Mouse (Mus musculus): ENCODE measurements around the gene Vps51. TPM values are rescaled to one million over a fixed set of nuclear protein-coding genes. Genes with fewer than 3 reads are reported as not detected.

Vps51 gene
- polyA plus RNA-seq, 1 experiment = 55.2 TPM

GRCm38 (mm10) chr19:6040002-6040401 lies 37.0 kb downstream of the Vps51 start:
- Histone ChIP-seq H3K36me3 (ENCODE audit: control insufficient read depth, insufficient read depth) (no peaks in the 10 kb centered on the region), H3K79me3 (ENCODE audit: low read depth) (no peaks in the 10 kb centered on the region), H3K79me2 (ENCODE audit: control insufficient read depth, insufficient read depth) (no peaks in the 10 kb centered on the region), H3K27me3 (ENCODE audit: control insufficient read depth, insufficient read depth, insufficient read length) (no peaks in the 10 kb centered on the region), H3ac (ENCODE audit: control insufficient read depth, insufficient read length, low read depth) (no peak overlapping the region), H3K4me3 (ENCODE audit: insufficient read depth, poor library complexity, severe bottlenecking) (no peak overlapping the region)
- no peak for TF ChIP-seq USF1 (IDR thresholded peaks at IDR 0.05; ENCODE audit: low read depth)
- no peak for TF ChIP-seq FOSL1 (IDR thresholded peaks at IDR 0.05; ENCODE audit: insufficient read depth, low read length, poor library complexity, severe bottlenecking)
- TF ChIP-seq CEBPB (IDR thresholded peaks at IDR 0.05; ENCODE audit: low read depth) = no peak
- no peak for TF ChIP-seq MAX (IDR thresholded peaks at IDR 0.05)
- TF ChIP-seq MYOD1 (IDR thresholded peaks at IDR 0.05; ENCODE audit: control insufficient read depth, insufficient read length, low read depth) = no peak
- no peak for TF ChIP-seq MYOG (IDR thresholded peaks at IDR 0.05; ENCODE audit: control insufficient read depth, extremely low read depth, insufficient read length)
- TF ChIP-seq CTCF (IDR thresholded peaks at IDR 0.05; ENCODE audit: control insufficient read depth, insufficient read depth, insufficient read length) = no peak

DNA sequence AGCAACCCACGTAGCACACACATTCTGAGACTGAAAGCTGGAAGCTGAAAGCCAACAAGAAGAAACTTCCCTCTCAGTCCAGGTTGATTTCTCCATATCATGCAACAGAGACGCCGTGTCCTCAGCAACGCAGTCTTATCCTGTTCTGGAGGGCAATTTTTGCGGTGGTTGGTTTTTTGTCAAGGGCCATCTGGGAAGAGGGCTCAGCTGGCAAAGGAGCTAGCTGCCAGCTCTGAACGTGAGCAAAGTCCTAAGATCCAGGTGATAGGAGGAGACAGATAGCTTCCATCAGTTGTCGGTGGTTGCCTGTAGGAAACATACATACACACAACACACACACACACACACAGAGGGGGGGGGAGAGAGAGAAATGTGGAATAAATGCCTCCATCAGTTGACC lies 38.7 kb downstream of the Vps51 start:
- Histone ChIP-seq H3K79me2 (ENCODE audit: control insufficient read depth, insufficient read depth) (no peaks in the 10 kb centered on the region), H3K27me3 (ENCODE audit: control insufficient read depth, insufficient read depth, insufficient read length) (no peaks in the 10 kb centered on the region), H3K36me3 (ENCODE audit: control insufficient read depth, insufficient read depth) (no peaks in the 10 kb centered on the region), H3ac (ENCODE audit: control insufficient read depth, insufficient read length, low read depth) (no peak overlapping the region), H3K4me3 (ENCODE audit: insufficient read depth, poor library complexity, severe bottlenecking) (no peak overlapping the region), H3K79me3 (ENCODE audit: low read depth) (no peaks in the 10 kb centered on the region)
- TF ChIP-seq MAX (IDR thresholded peaks at IDR 0.05) (no peak), CEBPB (IDR thresholded peaks at IDR 0.05; ENCODE audit: low read depth) (no peak), MYOD1 (IDR thresholded peaks at IDR 0.05; ENCODE audit: control insufficient read depth, insufficient read length, low read depth) (no peak), CTCF (IDR thresholded peaks at IDR 0.05; ENCODE audit: control insufficient read depth, insufficient read depth, insufficient read length) (no peak), FOSL1 (IDR thresholded peaks at IDR 0.05; ENCODE audit: insufficient read depth, low read length, poor library complexity, severe bottlenecking) (no peak), USF1 (IDR thresholded peaks at IDR 0.05; ENCODE audit: low read depth) (no peak), MYOG (IDR thresholded peaks at IDR 0.05; ENCODE audit: control insufficient read depth, extremely low read depth, insufficient read length) (no peak)

DNA sequence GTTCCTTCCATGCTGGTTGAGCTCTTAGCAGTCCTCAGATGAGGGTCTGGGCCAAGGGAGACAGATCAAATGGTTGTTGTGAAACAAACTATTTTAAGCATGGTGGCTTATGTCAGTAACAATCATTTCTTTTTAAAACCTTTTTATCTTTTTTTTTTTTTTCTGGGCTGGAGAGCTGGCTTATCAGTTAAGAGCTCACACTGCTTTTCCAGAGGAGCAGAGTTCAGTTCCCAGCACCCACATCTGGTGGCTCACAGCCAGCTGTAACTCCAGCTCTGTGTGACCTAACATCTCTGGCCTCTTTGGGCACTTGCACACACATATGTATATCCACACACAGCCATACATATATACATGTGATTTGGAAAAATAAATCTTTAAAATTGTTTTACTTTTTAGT lies 39.3 kb downstream of the Vps51 start:
- Histone ChIP-seq H3ac (ENCODE audit: control insufficient read depth, insufficient read length, low read depth) (no peak overlapping the region), H3K79me2 (ENCODE audit: control insufficient read depth, insufficient read depth) (no peaks in the 10 kb centered on the region), H3K36me3 (ENCODE audit: control insufficient read depth, insufficient read depth) (no peaks in the 10 kb centered on the region), H3K27me3 (ENCODE audit: control insufficient read depth, insufficient read depth, insufficient read length) (peaks cover under 1% of the 10 kb centered on the region), H3K4me3 (ENCODE audit: insufficient read depth, poor library complexity, severe bottlenecking) (no peak overlapping the region), H3K79me3 (ENCODE audit: low read depth) (no peaks in the 10 kb centered on the region)
- TF ChIP-seq MYOD1 (IDR thresholded peaks at IDR 0.05; ENCODE audit: control insufficient read depth, insufficient read length, low read depth) (no peak), USF1 (IDR thresholded peaks at IDR 0.05; ENCODE audit: low read depth) (no peak), CEBPB (IDR thresholded peaks at IDR 0.05; ENCODE audit: low read depth) (no peak), MYOG (IDR thresholded peaks at IDR 0.05; ENCODE audit: control insufficient read depth, extremely low read depth, insufficient read length) (no peak), CTCF (IDR thresholded peaks at IDR 0.05; ENCODE audit: control insufficient read depth, insufficient read depth, insufficient read length) (no peak), MAX (IDR thresholded peaks at IDR 0.05) (no peak)

- H3ac ChIP-seq (ENCODE audit: control insufficient read depth, insufficient read length, low read depth) = no peak overlapping the region
- no peaks in the 10 kb centered on the region for H3K36me3 ChIP-seq (ENCODE audit: control insufficient read depth, insufficient read depth)
- no peak for TF ChIP-seq CTCF (IDR thresholded peaks at IDR 0.05; ENCODE audit: control insufficient read depth, insufficient read depth, insufficient read length)
These were observed 41.0 kb downstream of the Vps51 start for GRCm38 (mm10) chr19:6035966-6036585.

DNA sequence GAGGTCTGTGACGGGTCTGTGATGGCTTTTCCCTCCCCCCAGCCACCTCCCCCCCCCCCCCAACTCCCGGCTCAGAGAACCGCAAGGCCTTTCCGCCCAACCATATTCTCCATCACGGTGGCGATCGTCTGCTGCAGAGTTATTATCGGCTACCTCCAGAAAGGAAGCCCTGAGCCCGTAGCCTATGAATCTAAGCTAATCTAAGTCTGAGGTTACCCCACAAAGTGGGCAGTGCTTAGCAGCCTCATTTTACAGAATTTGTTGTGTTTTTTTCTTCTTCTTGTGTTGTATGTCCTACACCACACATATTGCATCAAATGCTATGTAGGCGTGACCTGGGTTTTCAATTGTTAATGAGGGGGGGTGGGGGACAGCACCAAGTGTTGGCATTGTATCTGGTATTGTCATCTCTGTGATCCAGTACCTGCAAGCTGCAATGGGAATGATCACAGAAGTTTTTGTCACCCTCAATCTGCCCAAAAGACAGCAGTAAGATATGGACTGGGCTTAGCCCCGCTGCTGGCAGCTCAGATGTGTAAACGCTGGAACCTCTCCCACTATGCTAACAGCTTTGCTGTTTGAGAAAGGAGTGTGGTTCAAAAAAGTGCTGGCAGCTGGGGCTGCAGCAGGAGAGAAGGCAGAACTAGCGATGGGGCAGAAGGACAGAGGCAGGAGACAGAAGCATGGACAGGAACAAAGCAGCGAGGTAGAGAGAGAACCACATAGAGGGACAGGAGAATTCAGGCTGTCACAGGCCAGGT lies 46.3 kb downstream of the Vps51 start:
- H3K79me3 ChIP-seq (ENCODE audit: low read depth) = no peaks in the 10 kb centered on the region
- H3ac ChIP-seq (ENCODE audit: control insufficient read depth, insufficient read length, low read depth) = no peak overlapping the region
- H3K4me3 ChIP-seq (ENCODE audit: insufficient read depth, poor library complexity, severe bottlenecking) = no peak overlapping the region
- H3K79me2 ChIP-seq (ENCODE audit: control insufficient read depth, insufficient read depth) = no peaks in the 10 kb centered on the region
- no peak for TF ChIP-seq MYOG (IDR thresholded peaks at IDR 0.05; ENCODE audit: control insufficient read depth, extremely low read depth, insufficient read length)
- no peak for TF ChIP-seq USF1 (IDR thresholded peaks at IDR 0.05; ENCODE audit: low read depth)
- TF ChIP-seq CTCF (IDR thresholded peaks at IDR 0.05; ENCODE audit: control insufficient read depth, insufficient read depth, insufficient read length) = no peak
- H3K36me3 ChIP-seq (ENCODE audit: control insufficient read depth, insufficient read depth) = no peaks in the 10 kb centered on the region
- peaks cover 7% of the 10 kb centered on the region for H3K27me3 ChIP-seq (ENCODE audit: control insufficient read depth, insufficient read depth, insufficient read length)

More at GRCm38 (mm10) chr19:6035966-6036585, 41.0 kb downstream of the Vps51 start:
- Histone ChIP-seq H3K79me2 (ENCODE audit: control insufficient read depth, insufficient read depth) (no peaks in the 10 kb centered on the region), H3K27me3 (ENCODE audit: control insufficient read depth, insufficient read depth, insufficient read length) (peaks cover 3% of the 10 kb centered on the region), H3K79me3 (ENCODE audit: low read depth) (no peaks in the 10 kb centered on the region), H3K4me3 (ENCODE audit: insufficient read depth, poor library complexity, severe bottlenecking) (no peak overlapping the region)

DNA sequence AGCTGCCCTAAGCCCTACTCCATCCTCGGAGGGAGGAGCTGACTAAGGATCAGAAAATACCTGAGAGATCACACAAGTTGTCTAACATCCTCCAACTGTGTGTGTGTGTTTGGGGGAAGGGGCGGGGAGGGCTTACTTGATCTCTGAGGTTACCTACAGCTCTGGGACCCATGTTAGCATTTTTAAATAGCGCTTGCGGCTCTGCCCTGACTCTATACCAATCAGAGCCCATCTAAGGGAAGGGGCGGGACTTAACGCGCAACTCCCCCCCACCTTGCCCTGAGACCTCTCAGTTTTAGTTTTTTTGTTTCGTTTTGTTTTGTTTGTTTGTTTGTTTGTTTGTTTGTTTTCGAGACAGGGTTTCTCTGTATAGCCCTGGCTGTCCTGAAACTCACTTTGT lies 47.6 kb downstream of the Vps51 start:
- Histone ChIP-seq H3K79me2 (ENCODE audit: control insufficient read depth, insufficient read depth) (no peaks in the 10 kb centered on the region), H3K27me3 (ENCODE audit: control insufficient read depth, insufficient read depth, insufficient read length) (peaks cover 14% of the 10 kb centered on the region), H3K36me3 (ENCODE audit: control insufficient read depth, insufficient read depth) (no peaks in the 10 kb centered on the region), H3K79me3 (ENCODE audit: low read depth) (no peaks in the 10 kb centered on the region), H3ac (ENCODE audit: control insufficient read depth, insufficient read length, low read depth) (no peak overlapping the region), H3K4me3 (ENCODE audit: insufficient read depth, poor library complexity, severe bottlenecking) (no peak overlapping the region)
- TF ChIP-seq CTCF (IDR thresholded peaks at IDR 0.05; ENCODE audit: control insufficient read depth, insufficient read depth, insufficient read length) = no peak
- TF ChIP-seq MYOD1 (IDR thresholded peaks at IDR 0.05; ENCODE audit: control insufficient read depth, insufficient read length, low read depth) = no peak
- TF ChIP-seq USF1 (IDR thresholded peaks at IDR 0.05; ENCODE audit: low read depth) = no peak
- no peak for TF ChIP-seq MAX (IDR thresholded peaks at IDR 0.05)
- TF ChIP-seq CEBPB (IDR thresholded peaks at IDR 0.05; ENCODE audit: low read depth) = no peak
- TF ChIP-seq FOSL1 (IDR thresholded peaks at IDR 0.05; ENCODE audit: insufficient read depth, low read length, poor library complexity, severe bottlenecking) = no peak
- no peak for TF ChIP-seq MYOG (IDR thresholded peaks at IDR 0.05; ENCODE audit: control insufficient read depth, extremely low read depth, insufficient read length)

All from C2C12 (cell line).